Mouse (Mus musculus) thymus, postnatal 4 days (tissue): ENCODE measurements around the gene Serac1.

Experiments used
- DNase-seq: peaks from one replicate; pipeline ENCODE4 v3.0.0; 2021

The Serac1 gene

GRCm38 (mm10) chr17:6002563-6002962 is 77.0 kb downstream of the Serac1 start:
- DNase-seq: no peak

GRCm38 (mm10) chr17:6001836-6002235 is 77.7 kb downstream of the Serac1 start:
- DNase-seq: no peak

- DNase-seq: no peak
These were observed 78.2 kb downstream of the Serac1 start for GRCm38 (mm10) chr17:6001389-6001788.

GRCm38 (mm10) chr17:6000864-6001319 is 78.6 kb downstream of the Serac1 start:
- no peak for DNase-seq

DNA sequence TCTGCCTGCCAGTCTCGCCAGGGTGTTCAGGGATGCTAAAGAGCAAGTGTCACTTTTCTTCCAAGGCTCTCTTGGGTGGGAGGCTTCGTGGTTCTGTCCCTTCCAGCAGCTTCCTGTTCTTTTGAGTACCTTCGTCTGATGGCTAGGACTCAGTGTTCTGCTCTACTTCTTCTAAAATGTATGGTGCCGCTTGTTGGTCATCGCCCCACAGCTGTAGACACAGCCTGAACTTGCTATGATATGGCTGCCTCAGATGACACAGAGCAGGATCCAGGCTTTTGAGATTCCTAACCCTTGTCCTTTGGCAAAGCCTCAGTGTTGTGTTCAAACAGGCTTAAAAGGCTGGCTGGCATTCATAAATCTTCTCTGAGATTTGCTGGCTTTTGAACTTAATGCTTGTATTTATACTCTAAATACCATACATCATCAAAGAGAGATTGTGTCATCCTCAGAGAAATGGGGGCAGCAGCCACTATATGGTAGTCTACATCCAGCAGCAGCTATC is 80.5 kb downstream of the Serac1 start:
- DNase-seq: no peak

- no peak for DNase-seq
These were observed 81.4 kb downstream of the Serac1 start for GRCm38 (mm10) chr17:5998235-5998500.

DNA sequence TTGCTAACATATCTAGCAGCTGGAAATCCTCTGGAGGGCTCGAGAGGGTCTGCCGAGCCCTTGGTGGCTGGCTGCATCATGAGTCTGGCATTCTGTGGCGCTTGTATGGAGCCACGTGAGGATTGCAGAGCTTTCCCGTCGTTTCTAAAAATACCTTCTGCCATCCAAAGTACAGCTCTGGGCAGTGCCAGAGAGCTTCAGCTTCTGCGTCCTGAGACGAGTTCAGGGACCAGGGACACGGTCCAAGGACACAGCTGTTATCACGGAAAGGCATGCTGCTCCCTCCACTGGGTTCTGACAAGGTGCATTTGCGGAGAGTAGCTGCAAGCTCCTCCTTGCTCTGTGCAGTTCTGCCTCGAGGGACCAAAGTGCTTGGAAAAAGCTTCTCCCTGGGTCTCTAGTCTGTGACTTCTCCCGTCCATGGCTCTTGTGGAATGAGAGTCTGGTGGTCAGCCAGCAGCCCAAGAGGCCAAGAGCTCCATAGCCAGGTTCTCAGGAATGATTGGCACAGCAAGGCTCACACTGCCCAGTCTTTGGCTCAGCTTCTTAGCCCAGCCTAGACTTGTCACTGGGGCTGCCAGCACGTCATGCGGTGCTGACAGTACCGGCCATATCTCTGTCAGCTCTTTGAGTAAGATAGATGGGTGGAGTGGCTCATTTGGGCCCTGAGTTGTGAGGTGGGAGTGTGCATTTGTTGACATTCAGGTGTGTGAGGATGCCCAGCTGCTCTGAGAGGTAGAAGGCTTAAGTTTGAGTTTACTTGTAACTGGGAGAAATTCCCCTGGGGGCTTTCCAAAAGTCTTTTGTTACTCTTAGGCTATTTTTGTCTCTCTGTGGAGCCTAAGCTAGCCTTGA is 81.9 kb downstream of the Serac1 start:
- no peak for DNase-seq

GRCm38 (mm10) chr17:5996589-5996988 is 83.0 kb downstream of the Serac1 start:
- no peak for DNase-seq

GRCm38 (mm10) chr17:5994606-5995005 is 84.9 kb downstream of the Serac1 start:
- no peak for DNase-seq

GRCm38 (mm10) chr17:5993581-5994260 is 85.8 kb downstream of the Serac1 start:
- DNase-seq: no peak

DNA sequence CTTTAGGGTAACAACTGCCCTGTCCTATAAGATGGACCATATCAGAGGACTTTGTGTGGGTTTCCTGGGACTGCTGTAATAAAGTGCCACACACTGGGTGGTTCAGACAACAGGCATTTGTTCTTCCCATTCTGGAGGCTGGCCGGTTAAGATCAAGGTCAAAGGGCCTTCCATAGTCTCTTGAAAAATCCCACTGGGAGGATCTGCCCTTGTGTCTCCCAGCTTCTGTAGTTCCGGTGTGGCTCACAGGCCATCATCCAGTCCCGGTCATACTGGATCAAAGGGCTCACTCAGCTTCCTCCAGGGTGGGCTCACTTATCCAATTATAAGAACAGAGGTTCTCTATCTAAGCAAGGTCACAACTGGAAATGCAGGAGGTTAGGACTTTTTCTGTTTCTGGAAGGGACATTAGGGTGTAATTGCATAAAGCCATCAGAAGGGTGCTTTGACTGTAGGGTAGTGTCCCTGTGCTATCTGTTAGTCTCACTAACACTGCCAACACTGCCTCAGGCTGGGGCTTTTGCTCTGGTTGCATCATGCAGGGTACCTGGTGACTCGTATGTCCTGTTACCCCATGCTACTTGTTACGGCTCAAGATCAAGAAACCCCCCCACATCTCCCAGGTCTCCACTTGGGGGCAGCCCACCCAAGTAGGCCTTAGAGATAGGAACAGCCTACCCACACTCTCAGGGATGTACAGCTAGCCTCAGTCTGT is 86.5 kb downstream of the Serac1 start:
- DNase-seq: no peak
